Mouse (Mus musculus) Patski (cell line): ENCODE data around the gene 2510009E07Rik. TPM values are rescaled to one million over a fixed set of nuclear protein-coding genes. Genes with fewer than 3 reads are reported as not detected.
A peak's percentile ranks its signal among the peaks of the same experiment; 100 is the strongest.

Experiments
- ATAC-seq: fragments of 100-300 bp; one replicate; pipeline ENCODE4 v1.8.0; 2021
- CTCF ChIA-PET: fragments of 350-600 bp; sonication (Branson Sonifier 250); formaldehyde crosslinking; loops from one replicate; lab custom pipeline; 2022; ENCODE audit warnings: inconsistent platforms; lab: Charles Lee
- POLR2A ChIA-PET: fragments of 350-600 bp; sonication (Branson Sonifier 250); formaldehyde crosslinking; loops from one replicate; lab custom pipeline; 2022; ENCODE audit warnings: antibody characterized with exemption, inconsistent platforms; lab: Charles Lee
- DNase-seq: peaks from one replicate; pipeline ENCODE4 v3.0.0-alpha.2; 2011; ENCODE audit warnings: low read depth, low spot score
- H3K27me3 ChIP-seq: fragments of 371-371 bp; one replicate; pipeline ENCODE4 v1.5.1; 2021
- CTCF ChIP-seq: fragments of 100-300 bp; IDR thresholded peaks from one replicate; pipeline ENCODE4 v1.5.1; 2021
- in situ Hi-C: fragments of 300-500 bp; cut with MboI; formaldehyde crosslinking; loops from 3 replicates; pipeline ENCODE4 v1.11.1; 2018; ENCODE audit warnings: low pct_unique_long_range_greater_than_20kb, mixed read lengths
- polyA plus RNA-seq: library from polyadenylated mRNA; unstranded; gene quantifications from one replicate; pipeline ENCODE4 v1.2.3, GENCODE M21; 2021

The 2510009E07Rik gene
- polyA plus RNA-seq, 1 experiment from 2014 or later: 3.8 TPM

DNA sequence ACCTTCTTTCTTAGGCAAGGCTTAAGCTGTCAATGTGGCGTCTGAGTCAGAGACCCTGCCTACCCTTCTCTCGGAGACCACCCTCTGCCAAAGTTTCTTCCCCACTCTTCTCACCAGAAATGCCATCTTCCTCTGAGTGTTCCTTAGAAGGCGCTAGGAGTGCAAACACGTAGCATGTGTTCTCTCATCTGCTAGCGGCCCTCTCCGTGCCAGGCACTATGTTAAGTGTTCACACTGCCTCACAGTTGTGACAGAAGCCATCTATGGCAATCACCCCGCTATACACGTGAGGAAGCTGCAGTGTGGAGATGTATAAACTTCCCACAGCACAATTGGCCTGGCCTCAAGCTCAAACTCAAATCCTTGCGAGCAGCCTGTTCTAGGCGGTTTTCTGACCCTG, 20.1 kb upstream of the 2510009E07Rik start:
- TF ChIP-seq CTCF: no peak
- POLR2A ChIA-PET: no interaction called here
- no peaks in the 10 kb centered on the region for H3K27me3 ChIP-seq
- CTCF ChIA-PET: no interaction called here
- in situ Hi-C loops: no loop called here
- ATAC-seq (no peak), DNase-seq (no peak)

DNA sequence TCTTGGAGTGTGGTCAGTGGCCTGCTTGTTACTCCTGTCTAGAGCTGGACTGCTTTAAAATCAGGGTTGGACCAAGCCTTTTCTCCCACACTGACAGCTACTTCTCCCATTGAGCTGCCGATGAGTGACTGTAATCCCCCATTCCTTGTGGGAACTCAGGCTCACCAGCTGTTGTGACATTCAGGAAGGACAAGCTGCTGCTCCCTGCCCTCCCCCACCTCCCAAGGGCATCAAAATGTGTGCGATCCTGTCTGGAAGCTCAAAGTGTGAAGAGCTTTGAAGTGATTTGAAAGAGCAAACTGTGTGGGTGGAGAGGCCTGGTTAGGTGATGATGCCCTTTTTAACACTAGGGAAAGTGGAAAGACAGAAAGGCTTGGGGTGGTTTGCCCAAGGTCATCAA, 15.9 kb upstream of the 2510009E07Rik start:
- DNase-seq (no peak), ATAC-seq (no peak)
- in situ Hi-C loops: no loop called here
- no peak for TF ChIP-seq CTCF
- POLR2A ChIA-PET: interaction anchor here (0.5 kb wide), 1 partner anchor 15 kb away, joined by 3 read pairs; no protein-coding TSS in a partner anchor
- no peaks in the 10 kb centered on the region for H3K27me3 ChIP-seq
- CTCF ChIA-PET: no interaction called here

DNA sequence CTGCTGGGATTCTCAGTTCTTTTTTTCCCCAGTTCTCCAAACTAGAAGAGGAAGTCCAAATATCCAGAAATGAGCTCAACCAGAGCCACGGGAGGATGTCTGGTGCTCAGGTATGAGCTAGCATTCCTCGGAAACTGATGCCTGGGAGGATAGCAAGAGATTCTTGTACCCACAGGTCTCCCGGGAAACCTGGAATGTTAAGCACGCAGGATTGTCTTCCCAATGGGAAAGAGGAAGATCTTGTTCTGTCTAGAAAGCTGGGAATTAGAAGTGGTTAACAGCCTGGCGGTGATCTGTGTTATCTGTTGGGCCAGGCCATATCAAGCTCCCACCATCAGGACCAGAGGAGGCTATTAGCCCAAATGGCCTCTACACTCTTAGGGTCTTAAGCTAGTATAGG, 10.2 kb upstream of the 2510009E07Rik start:
- ChIA-PET CTCF (interaction anchor here (0.7 kb wide), 1 partner anchor 14 kb away, joined by 3 read pairs; no protein-coding TSS in a partner anchor), POLR2A (interaction anchor here (0.6 to 0.9 kb wide), 2 partner anchors 32 to 112 kb away, joined by 3 read pairs; no protein-coding TSS in a partner anchor)
- TF ChIP-seq CTCF: no peak
- no peaks in the 10 kb centered on the region for H3K27me3 ChIP-seq
- in situ Hi-C loops: no loop called here
- ATAC-seq (no peak), DNase-seq (no peak)

DNA sequence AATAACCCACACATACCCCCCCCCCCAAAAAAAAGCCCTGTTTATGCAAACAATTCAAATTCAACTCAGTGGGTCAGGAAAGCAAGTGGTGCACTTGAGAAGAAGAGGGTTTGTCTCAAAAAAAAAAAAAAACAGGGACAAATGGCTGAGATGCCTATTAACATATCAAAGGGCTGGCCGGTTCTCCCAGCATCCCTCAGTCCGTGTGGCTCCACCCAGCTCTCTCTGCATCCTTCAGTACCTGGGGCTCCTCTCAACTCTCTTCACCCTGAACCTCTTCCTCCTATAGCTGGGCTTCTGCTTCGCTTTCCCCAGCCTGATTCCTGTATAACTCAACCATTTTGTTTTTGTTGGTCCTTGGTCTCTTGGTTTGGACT, 7.8 kb upstream of the 2510009E07Rik start:
- POLR2A ChIA-PET: no interaction called here

DNA sequence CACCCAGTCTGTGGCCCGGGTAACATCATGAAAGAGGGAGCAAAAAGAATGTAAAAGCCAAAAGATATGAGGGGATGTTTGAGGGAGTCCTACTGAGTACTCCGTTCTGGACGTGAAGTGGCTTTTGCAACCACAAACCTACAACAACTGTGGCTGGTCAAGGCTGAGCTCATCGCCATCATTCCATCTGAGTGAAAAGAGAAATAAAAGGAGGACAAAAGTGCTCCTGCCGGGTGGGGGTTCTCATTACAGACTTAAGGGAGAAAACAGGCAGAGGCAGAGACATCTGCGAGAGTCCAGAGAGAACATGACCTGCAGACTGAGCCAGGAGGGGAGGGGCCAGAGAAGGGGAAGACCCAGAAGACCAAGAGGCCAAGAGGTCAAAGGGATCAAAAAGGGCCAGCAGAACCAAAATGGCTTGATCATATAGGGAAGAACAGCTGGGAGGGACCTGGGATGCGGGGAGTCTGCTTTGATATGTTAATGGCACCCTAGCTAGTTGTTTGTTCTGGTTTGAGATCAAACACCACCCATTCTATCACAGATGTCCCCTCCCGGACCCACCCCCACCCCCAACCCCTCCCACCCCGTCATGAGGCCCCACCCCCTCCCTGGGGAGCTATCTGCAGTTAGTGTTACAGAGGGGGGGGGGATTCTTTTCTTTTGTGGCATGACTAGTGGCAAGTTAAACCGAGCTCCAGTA, 7.3 kb upstream of the 2510009E07Rik start:
- CTCF ChIA-PET: no interaction called here
- no peak for ATAC-seq
- no peak for TF ChIP-seq CTCF
- in situ Hi-C loops: no loop called here
- no peaks in the 10 kb centered on the region for H3K27me3 ChIP-seq
- no peak for DNase-seq
- POLR2A ChIA-PET: no interaction called here

More for the DNA sequence above, 7.8 kb upstream of the 2510009E07Rik start:
- TF ChIP-seq CTCF: no peak
- CTCF ChIA-PET: no interaction called here
- in situ Hi-C loops: no loop called here
- DNase-seq (no peak), ATAC-seq (no peak)
- no peaks in the 10 kb centered on the region for H3K27me3 ChIP-seq

DNA sequence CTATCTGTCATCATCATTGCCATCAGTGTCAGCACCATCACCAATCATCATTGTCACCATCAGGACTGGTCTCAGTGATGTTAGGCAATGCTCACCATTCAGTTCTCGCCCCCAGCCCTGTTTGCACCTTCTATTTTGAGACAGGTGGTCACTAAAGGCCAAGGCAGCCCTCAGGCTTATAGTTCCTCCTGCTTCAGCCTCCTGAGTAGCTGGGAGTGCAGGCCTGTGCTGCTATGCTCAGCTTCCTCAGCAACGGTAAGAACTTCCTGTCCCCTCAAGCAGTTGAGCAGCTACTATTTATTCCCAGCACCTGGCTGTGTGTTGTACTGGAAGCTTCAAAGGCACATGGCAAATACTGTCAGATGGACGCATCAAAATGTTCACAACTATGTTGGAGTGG, 3.7 kb upstream of the 2510009E07Rik start:
- no peak for TF ChIP-seq CTCF
- no peaks in the 10 kb centered on the region for H3K27me3 ChIP-seq
- DNase-seq (no peak), ATAC-seq (no peak)
- CTCF ChIA-PET: no interaction called here
- in situ Hi-C loops: no loop called here
- POLR2A ChIA-PET: no interaction called here

- TF ChIP-seq CTCF: no peak
- POLR2A ChIA-PET: no interaction called here
- CTCF ChIA-PET: no interaction called here
Measured at GRCm38 (mm10) chr16:21696946-21697345, 2.5 kb upstream of the 2510009E07Rik start.

GRCm38 (mm10) chr16:21695242-21695578, 745 bp upstream of the 2510009E07Rik start:
- ChIA-PET POLR2A (interaction anchor here (0.7 kb wide), 1 partner anchor 15 kb away, joined by 3 read pairs; no protein-coding TSS in a partner anchor), CTCF (no interaction called here)
- DNase-seq (no peak), ATAC-seq (no peak)
- no peak for TF ChIP-seq CTCF
- H3K27me3 ChIP-seq: no peaks in the 10 kb centered on the region
- in situ Hi-C loops: no loop called here

More at GRCm38 (mm10) chr16:21696946-21697345, 2.5 kb upstream of the 2510009E07Rik start:
- ATAC-seq (no peak), DNase-seq (no peak)
- in situ Hi-C loops: no loop called here
- no peaks in the 10 kb centered on the region for H3K27me3 ChIP-seq

DNA sequence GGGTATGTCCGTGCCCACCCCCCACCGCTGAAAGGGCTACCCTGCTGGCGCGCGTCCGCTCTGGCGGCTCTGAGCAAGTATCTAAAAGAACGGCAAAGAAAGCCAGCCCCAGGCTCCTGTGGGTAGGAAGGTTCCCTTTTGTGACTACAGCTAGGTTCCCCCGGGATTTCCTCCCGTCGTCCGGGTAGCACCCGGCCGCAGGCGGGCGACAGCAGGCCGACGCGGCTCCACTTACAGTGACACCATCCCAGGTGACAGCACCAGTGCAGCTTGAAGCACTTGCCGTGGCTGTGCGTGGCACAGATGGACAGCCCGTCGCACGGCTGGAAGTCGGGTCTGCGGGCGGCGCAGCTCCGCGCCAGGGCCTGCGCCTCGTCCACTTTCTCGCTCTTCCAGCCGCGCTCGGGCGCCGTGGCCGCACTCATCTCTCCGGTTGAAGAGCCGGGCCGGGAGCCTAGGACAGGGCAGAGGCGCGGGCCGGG, 443 bp downstream of the 2510009E07Rik start:
- DNase-seq (no peak), ATAC-seq (peak; percentile 33)
- ChIA-PET POLR2A (no interaction called here), CTCF (interaction anchor here (0.9 to 1.8 kb wide), 2 partner anchors 18 to 34 kb away, joined by 3 to 9 read pairs; no protein-coding TSS in a partner anchor)
- H3K27me3 ChIP-seq: no peaks in the 10 kb centered on the region
- no peak for TF ChIP-seq CTCF
- in situ Hi-C loops: no loop called here

GRCm38 (mm10) chr16:21690216-21690755, 4.2 kb downstream of the 2510009E07Rik start:
- TF ChIP-seq CTCF: no peak
- in situ Hi-C loops: no loop called here
- no peaks in the 10 kb centered on the region for H3K27me3 ChIP-seq
- DNase-seq (no peak), ATAC-seq (no peak)
- ChIA-PET POLR2A (no interaction called here), CTCF (interaction anchor here (0.6 to 1.1 kb wide), 3 partner anchors 11 to 74 kb away, joined by 3 to 4 read pairs (median 3); no protein-coding TSS in a partner anchor)

- DNase-seq (no peak), ATAC-seq (no peak)
- ChIA-PET POLR2A (no interaction called here), CTCF (no interaction called here)
- in situ Hi-C loops: no loop called here
- no peak for TF ChIP-seq CTCF
- no peaks in the 10 kb centered on the region for H3K27me3 ChIP-seq
Measured at GRCm38 (mm10) chr16:21689141-21689540, 5.3 kb downstream of the 2510009E07Rik start.
